Mouse (Mus musculus): ENCODE results near the gene Cldn3.

DNA sequence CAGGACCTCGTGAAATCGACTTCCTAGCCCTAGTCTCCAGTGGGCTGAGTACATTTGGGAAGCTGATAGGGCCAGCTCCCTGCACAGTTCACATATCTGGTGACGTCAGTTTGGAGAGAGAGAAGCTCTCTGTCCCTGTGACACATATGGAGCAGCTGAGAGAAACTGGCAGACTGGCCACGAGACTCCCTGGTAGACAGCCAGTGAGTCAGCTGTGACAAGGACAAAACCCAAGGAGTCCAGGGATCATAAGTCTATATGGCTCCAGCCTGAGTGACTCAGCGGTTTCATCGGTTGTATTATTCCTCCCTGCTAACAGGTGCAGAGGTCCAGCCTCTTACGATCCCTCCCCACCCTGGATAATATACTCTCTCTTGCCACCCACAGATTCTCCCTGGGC is 26.9 kb upstream of the Cldn3 start:
- TF ChIP-seq CTCF (conservative IDR thresholded peaks at IDR 0.05 in 1 of 2, IDR thresholded peaks at IDR 0.05 in 1 of 2; ENCODE audit: low read depth in 2 of 2, low read length in 2 of 2) (no peak), EP300 (IDR thresholded peaks at IDR 0.05; ENCODE audit: low read length) (no peak), NELFE (IDR thresholded peaks at IDR 0.05; ENCODE audit: low read depth, low read length) (no peak), USF1 (IDR thresholded peaks at IDR 0.05; ENCODE audit: low read depth, low read length) (no peak), POLR2A (IDR thresholded peaks at IDR 0.05; ENCODE audit: low read depth, low read length) (no peak), SIN3A (IDR thresholded peaks at IDR 0.05; ENCODE audit: low read length) (no peak), MAX (IDR thresholded peaks at IDR 0.05; ENCODE audit: low read length) (no peak), E2F4 (IDR thresholded peaks at IDR 0.05; ENCODE audit: insufficient replicate concordance, low read depth, low read length) (no peak)

Data from CH12.LX (cell line).